Mouse (Mus musculus) layer of hippocampus, adult 18-20 months (tissue): ENCODE data around the gene Edem3. TPM values are rescaled to one million over a fixed set of nuclear protein-coding genes. Genes with fewer than 3 reads are reported as not detected.
"Not testable (repeated sequence)": the region's sequence is repeated elsewhere in the genome, so short reads cannot be mapped to it uniquely, and the experiment has no call there.

Experiments
- DNase-seq, 2 experiments: peaks; one replicate each; pipeline ENCODE4 v3.0.0; 2022; ENCODE audit warnings: low spot score in 2 of 2
- total RNA-seq, 2 experiments: library from RNA; stranded (reverse); gene quantifications; 2 replicates each; pipeline ENCODE4 v1.2.3; 2021

Edem3 gene
- total RNA-seq, 2 experiments from 2014 or later, result 38.8 to 39.3 TPM

DNA sequence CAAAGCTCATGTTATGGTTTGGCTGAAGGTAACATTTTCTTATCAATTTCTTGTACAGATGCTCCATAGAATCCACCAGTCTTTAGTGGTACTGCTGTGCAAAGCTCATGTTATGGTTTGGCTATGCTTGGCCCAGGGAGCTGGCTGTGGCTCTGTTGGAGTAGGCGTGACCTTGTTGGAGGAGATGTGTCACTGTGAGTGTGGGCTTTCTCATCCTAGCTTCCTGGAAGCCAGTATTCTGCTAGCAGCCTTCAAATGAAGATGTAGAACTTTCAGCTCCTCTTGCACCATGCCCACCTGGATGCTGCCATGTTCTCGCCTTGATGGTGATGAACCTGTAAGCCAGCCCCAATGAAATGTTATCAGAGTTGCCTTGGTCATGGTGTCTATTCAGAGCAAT lies 5.3 kb upstream of the Edem3 start:
- DNase-seq, result not testable (repeated sequence)

DNA sequence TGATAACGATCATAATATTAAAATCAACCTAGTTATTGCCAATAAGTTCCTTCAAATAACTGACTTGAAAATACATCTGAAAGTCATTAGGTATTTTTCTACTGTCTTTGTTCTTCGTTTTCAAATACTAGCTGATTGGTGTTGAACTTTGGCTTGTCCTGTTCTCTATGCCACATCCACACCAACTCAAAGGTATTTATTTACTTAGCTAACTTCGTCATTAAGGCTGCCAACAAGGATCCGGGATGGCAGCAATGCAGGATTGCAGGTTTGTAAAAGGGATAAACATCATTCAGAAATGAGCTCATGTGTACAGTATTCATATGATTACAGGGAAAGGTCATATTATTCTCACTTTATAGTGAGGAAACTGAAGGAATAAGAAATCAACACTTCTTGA lies 2.2 kb upstream of the Edem3 start:
- no peak for DNase-seq

DNA sequence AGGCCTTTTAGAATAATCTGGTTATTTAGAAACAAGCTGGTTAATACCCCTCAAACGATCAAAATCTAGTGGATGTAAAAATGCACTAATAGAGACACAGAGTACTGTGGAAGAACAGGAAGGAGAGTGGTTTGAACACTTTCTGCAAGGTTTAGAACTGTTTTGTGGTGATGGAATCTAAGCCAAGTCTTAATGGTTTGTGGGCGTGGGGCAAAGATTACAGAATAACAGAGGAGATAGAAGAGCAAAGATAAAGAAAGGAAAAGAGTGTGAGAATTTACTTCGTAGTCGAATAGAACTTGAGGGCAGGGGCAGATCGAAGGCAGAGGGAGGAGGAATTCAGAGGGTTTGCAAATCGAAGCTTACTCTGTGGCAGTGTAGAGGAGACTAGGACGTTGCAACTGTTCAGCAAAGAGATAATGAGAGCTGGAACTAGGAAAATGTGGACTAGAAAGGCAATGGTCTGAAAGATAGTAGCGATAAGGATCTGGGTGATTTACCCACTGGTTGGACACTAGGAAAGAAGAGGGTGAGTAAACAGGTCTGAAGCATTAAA lies 1.7 kb upstream of the Edem3 start:
- no peak for DNase-seq

DNA sequence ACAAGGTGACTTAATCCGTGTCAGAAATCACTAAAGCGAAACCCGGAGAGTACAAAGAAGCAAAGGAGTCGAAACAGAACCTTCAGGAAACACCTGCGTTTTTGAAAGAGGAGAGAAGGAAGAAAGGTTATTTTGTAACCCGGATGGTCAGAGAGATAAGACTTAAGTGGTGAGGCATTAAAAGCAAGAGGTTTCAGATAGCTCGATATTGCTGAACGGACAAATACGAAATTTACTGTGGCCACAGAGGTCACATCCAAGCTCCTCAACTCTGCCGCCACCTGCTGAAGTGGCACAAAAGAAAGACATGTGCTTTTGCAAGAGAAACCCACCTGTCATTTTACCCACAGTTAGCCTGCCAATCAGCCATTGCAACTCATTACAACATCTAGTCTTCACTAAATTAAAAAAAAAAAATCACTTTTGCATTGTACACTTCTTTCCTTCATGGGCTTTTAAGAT lies 1.1 kb upstream of the Edem3 start:
- no peak for DNase-seq

DNA sequence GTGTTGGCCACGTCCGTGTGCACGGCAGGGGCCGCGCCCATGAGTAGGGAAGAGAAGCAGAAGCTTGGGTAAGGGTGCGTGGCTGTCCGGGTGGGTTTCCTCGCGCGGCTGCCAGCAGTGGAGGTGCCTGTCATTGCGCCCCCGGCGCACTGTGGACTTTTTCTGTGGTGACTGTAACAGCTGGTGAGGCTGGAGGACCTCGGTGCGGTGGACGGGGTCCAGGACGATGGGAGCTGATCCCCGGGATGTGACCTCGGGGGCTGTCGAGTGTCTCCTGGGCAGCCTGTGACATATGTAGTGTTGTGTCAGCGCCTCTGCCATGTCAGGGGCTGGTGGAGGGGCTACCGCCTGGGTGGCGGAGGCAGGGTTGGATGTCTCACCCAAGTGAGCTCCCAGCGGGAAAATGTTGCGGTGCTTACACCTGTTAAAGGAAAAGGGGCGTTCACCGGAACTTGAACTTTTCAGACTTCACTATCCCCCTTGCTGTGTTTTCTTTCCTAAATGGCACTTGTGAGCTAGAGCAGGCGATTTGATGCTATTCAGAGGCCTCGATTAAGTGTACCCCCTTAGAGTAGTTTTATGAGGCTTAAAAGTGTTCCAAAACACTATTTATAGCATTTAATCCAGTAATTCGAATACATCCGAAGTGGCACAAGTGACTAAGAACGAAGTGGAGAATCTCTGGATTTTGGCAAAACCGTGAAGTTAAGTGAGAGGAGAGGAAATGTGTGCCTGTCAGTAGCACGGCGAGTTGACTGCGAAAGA lies 671 bp downstream of the Edem3 start:
- no peak for DNase-seq

DNA sequence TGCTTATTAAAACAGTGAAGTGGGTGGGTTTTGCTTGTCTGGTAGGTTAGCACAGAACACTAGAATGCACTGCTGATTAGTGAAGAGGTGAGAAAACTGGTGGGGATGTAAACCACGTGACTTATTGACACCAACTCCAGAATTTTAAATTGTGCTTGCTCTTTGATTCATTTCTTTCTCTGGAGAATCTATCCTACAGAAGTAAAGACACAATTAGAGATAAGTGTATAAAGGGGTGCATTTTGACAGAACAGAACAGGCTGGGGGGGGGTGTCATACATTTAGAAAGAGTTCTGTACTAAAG lies 1.2 kb downstream of the Edem3 start:
- DNase-seq, result no peak

DNA sequence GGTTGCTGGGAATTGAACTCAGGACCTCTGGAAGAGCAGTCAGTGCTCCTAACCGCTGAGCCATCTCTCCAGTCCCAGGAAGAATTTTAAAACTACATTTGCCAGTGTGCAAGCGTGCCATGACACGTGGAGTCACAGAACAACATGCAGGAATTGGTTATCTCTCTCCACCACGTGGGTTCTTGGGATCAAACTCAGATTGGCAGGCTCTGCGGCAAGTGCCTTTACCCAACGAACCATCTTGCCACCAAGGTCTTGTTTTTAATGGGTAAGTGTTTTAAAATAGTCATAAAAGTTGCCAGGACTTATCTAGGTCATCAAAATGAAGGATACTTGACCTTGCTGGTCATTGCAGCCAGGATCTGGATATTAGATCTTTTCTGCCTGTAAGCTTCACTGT lies 3.1 kb downstream of the Edem3 start:
- no peak for DNase-seq

DNA sequence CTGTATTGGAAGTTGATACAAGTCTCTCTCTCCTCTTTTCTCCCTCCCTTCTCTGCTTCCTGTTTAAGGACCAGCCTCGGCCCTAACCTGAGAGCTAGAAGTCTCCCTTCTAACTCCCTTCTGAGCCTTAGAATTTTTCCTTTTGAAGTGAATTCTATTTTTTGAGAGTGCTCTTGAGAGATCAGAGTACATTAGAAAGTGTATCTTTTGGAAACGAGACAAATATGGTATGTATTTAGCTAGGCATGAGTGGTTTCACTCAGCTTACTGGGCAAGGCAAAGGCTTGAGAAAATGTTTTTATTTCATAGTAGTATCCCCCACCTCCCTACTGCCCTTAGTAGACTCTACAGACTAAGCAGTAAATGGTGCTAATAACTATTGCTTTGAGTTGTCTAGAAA lies 3.8 kb downstream of the Edem3 start:
- DNase-seq, result no peak

DNA sequence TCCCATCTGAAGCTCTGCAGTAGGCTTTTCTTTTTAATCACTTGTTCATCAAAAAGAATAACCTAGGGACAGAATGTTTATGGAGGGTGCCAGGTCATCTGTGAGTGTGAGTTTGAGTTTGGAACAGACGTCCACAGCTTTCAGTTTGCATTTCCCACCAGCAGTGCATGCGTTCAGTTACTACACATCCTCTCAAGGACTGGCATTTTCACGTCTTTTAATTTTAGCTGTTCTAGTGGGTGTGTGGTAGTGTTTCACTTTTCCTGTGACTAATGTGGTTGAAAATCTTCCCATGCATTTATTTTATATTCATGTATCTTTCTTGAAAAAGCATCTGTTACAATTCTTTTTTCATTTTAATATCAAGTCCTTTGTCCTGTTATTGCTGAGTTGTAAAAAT lies 9.1 kb downstream of the Edem3 start:
- no peak for DNase-seq

DNA sequence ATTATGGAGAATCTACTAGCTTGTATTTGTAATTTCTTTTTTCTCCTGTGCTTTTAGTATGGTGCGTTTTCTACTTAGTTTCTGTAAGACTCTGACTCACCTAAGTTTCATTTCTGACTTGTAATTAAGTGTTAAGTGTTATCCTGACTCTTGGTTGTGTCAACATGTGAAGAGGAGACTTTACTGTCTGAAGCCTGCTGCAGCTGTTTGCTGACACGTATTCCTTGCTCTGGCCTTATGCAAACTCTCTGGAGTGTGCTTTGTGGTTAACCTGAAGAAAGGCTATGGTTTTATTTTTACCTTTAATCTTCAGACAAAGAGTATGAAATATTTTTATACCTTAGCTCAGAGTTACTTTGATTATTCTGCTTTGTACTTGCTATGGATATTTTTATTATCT lies 11.0 kb downstream of the Edem3 start:
- DNase-seq, result no peak

DNA sequence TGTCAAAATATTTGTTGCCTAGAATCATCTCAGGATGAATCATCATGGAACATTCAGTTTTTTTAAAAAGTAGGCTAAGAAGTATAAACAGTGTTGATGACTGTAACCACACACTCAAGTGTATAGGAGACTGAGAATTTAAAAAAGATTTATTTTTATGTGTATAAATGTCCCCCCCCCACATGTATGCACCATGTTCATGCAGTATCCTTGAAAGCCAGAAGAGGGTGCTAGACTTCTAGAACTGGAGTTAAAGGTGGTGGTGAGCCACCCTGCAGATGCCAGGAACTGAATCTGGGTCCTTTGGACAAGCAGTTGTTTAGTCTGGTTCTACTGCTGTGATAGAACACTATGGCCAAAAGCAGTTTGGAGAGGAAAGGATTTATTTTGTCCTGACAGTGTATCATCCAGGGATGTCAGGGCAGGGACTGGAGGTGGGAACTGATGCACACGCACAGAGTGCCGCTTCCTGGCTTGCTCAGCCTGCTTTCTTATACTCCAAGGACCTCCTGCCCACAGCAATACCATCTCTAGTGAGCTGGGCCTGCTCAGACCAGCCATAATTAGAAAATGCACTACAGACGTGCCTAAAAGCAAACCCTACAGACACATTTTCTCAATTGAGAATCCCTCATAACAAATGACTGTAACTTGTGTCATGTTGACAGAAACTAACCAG lies 11.9 kb downstream of the Edem3 start:
- DNase-seq, result no peak

DNA sequence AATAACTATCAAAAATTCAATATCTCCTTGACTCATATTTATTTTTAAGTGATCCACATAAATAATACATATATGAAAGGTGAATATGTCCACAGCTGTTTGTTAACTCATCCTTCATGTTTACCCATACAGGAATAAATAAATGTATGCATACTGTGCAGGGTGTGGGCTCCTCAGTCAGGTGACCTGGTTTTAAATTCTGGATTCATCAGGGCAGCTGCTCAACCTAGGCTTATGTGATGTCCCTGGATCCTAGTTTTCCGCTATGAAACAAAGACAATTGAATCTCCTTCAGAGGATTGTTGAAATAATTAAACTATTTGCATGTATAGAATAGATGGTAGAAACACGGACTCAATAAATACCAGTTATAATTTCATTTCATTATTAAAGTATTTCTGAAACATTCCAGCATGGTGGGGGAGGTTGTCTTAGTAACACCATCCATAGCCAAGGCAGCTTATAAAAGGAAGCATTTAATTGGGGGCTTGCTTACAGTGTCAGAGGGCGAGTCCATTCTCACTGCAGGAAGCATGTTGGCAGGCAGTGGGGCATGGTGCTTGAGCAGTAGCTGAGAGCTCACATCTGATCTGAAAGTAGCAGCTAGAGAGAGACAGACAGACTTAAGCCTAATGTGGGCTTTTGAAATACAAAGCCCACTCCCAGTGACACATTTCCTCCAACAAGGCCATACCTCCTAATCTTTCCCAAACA lies 14.2 kb downstream of the Edem3 start:
- DNase-seq, result no peak

DNA sequence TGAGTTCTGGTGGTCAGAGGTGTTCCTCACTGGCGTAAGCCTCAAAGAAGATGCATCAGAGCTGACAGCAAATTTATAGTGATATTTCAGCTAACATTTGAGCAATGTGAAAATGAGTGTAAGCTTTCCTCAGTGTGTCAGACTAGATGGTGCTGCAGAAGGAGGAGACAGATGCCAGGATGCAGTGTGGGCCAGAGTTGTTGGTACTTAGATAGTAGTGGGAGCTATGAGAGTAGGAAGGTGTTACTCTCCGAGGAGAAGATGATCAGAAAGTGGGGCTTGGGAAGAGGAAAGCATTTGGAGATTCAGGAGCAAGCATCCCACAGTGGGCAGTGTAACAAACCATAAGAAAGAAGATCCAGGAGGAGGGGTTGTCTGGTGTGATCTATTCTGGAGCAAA lies 22.4 kb downstream of the Edem3 start:
- peak; percentile 40 to 69 for DNase-seq

DNA sequence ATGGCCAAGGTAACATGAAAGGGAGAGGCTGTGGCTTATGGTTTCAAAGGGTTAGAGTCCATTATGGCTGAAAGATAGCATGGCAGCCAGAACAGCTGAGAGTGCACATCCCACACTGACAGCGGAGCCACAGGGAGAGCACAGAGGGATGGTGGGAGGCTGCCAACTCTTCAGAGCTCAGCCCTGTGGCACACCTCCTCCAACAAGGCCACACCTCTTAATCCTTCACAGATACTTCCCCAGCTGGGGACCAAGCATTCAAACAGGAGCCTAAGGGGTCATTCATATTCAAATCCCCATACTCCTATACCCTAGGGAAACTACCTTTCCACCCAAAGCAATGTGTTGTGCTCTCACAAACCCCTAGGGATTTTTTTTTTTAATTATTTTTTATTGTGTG lies 23.4 kb downstream of the Edem3 start:
- no peak for DNase-seq

DNA sequence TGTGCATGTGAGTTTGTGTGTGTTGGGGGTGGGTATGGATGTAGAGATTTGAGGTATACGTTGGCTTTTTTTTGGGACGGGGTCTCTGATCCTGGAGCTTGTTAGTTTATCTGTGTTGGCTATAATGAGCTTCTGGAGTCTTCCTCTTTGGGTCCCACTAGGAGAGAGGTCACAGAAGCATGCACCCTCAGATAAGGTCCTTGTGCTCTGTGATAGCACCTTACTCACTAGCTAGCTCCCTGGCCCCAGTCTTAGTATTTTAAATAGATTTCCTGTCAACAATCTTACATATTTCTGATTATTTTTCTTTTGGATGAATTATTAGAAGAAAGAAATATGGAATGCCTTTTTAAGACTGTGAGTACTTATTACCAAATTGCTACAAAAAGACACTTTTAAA lies 24.1 kb downstream of the Edem3 start:
- DNase-seq, result no peak

DNA sequence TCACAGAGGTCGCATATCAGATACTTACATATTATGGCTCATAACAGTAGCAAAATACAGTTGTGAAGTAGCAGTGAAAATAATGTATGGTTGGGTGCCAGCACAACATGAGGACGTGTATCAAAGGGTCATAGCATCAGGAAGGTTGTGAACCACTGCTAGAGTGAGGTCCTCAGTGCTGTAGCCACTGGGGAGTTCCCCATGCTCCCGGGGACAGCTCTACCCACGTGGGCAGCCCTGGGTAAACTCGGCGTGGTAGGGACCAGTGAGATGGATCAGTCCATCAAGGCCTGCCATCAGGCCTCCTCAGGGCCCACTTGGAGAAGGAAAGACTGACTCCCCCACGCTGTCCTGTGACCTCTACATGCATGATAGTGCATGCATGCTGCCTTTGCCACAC lies 26.3 kb downstream of the Edem3 start:
- no peak for DNase-seq

DNA sequence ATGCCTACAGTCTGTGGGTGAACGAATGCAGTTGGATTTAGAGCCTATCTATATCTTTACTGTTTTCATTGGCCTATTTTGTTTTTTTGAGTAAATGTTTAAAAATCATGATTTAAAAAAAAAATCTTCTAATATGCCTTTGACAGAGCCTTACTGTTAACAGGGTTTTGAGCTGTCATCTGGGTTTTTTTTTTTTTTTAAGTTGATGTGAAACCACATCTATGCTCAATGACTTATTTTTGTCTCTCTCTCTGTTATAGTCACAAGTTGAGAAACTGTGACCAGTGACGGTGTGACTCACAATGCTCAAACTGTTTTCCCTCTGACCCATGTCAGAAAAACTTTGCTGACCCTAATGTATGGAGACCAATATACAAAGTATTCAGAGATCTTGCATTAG lies 28.2 kb downstream of the Edem3 start:
- DNase-seq, result no peak

DNA sequence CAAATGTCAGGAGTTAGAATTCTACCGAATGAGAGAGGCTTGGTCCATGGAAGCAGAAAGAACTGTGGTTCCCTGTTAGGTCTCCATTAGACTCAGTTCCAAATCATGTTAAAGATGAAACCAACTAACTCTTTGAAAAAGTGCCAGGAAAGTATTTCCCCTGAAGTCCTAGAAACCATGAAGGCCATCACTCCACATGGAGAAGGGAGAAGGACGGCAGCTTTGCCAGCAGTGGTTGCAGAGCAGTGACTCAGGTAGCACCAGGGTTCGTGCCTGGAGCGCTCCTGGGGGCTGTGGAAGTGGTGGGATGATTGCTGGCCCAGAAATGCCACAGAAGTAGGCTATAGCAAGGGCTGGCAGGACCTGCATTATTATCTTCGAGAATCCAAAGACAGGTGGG lies 31.2 kb downstream of the Edem3 start:
- no peak for DNase-seq

DNA sequence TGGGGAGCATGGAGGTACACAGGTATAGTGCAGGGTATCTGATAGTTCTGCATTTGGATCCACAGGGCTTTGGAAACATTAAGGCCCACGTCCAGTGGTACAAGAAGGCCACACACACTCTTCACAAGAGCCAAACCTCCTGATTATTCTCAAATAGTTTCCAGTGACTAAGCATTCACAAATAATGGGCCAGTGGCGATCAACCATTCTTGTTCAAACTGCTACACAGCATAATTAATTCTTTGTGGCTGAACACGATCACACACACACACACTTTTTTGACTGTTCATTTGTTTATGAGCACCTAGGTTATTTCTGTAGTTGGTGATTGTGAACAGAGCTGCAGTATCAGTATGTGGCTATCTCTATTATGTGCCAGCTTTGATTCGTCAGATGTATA lies 34.0 kb downstream of the Edem3 start:
- no peak for DNase-seq

DNA sequence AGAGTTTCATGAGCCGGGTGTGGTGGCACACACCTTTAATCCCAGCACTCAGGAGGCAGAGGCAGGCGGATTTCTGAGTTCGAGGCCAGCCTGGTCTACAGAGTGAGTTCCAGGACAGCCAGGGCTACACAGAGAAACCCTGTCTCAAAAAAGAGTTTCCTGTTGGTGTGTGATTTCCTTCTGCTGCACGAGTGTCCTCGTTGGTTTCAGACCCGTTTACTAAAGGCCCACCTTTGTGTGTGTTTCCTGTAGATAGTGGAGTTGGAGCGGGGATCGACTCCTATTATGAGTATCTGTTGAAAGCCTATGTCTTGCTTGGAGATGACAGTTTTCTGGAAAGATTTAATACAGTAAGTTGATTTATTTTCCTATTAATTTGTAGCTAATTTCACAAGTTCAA lies 36.9 kb downstream of the Edem3 start:
- not testable (repeated sequence) for DNase-seq

DNA sequence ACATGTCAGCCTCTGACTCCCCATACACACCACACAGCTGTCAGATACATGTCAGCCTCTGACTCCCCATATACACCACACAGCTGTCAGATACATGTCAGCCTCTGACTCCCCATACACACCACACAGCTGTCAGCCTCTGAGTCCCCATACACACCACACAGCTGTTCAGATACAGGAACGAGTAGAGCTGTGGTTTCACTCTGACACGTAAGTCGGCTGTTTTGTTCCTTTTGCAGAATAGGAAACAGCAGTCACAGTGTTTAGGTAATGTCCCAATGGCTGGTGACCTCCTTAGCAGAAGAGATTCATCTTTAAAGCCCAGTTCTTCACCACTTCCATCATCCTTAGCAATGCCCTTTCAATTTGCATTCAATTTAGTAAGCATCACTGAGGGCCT lies 47.6 kb downstream of the Edem3 start:
- DNase-seq, result not testable (repeated sequence)

DNA sequence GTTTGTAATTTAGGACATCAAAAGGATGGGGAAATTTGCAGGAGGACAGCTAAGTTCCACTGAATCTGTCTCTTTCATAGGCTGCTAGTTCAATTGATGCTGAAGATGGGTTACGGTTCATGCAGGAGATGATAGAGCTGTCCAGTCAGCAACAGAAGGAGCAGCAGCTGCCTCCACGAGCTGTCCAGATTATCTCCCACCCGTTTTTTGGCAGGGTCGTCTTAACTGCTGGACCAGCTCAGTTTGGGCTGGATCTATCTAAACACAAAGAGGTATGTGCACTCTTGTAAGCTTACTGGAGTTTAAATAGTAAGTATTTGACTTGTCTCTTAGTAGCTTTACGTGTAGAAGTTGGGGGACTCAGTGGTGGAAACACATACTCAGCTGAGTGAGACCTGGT lies 52.1 kb downstream of the Edem3 start:
- DNase-seq, result no peak
